ENCODE assay signal across 8 mouse cellular contexts in the genomic region with DNA sequence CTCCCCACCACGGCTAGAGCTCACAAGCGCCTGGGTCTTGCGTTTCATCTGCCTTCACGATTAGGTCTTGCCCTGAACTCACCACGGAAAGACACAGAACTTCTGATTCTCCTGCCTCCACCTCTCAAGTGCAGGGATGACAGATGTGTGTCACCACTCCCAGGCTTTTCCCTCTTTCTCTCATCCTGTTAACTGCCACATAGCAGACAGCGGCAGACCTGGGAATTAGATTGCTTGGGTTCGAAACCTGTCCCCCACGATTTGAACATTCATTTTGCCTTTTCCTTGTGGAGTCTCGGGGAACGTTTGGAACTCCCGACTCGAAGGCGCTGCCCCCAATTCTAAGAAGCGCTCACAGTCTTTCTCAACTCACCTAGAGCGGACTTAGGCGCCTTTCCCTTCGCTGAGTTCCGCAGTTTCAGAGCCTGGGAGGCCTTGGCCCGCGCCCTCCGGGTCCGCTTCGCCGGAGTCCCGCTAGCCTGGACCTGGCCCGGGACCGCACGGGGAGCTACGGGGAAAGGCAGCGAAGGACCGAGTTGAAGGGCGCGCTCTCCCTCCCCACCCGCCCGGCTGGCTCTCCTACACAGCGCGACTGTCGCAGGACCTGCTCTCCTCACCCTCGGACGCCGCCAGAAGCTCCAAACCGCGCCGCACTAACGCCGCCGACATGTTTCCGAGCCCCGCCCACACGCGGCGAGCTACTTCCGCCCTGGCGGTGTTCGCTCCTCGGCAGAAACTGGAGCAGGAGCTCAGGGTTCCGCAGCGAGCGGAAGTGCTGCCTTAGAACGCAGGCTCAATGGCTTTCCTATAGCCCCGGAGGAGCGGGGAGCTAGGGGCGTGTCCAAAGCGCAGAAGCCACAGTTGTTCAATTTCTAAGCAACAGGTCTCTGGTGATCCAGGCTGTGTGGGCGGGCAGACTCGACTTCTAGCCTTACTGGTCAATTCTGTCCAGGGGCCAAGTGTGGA. TPM values are rescaled to one million over a fixed set of nuclear protein-coding genes. Genes with fewer than 3 reads are reported as not detected.
DNase-seq lines count a peak whose midpoint lies in the region; ATAC-seq and TF ChIP-seq lines count a peak whose summit lies in the region.

Gene Rps19bp1 (minus strand): TSS at position 706 of the 966 bp plus-strand sequence.

- TF ChIP-seq POLR2A in ES-Bruce4 (IDR thresholded peaks at IDR 0.05; ENCODE audit: insufficient read depth, low read length): no peak

- H3K4me3 ChIP-seq in ES-Bruce4 (ENCODE audit: low read depth, low read length): peak within 1 kb of the TSS; percentile 82
- H3K4me3 ChIP-seq in forebrain, embryonic 13.5 days: peak within 1 kb of the TSS; percentile 88
- H3K4me3 ChIP-seq in neural tube, embryonic 15.5 days (replicated peaks): peak within 1 kb of the TSS; percentile 77

- peak; percentile 90 for ATAC-seq in forebrain, embryonic 13.5 days
- peak; percentile 88 for ATAC-seq in neural tube, embryonic 15.5 days (ENCODE audit: low FRiP score)

- H3K4me1 ChIP-seq in ES-Bruce4 (ENCODE audit: control insufficient read depth, insufficient read depth, low read length): no peaks in the 10 kb centered on the region
- H3K4me1 ChIP-seq in forebrain, embryonic 13.5 days: peaks cover 23% of the 10 kb centered on the region
- H3K4me1 ChIP-seq in neural tube, embryonic 15.5 days: peaks cover 35% of the 10 kb centered on the region

- no peaks in the 10 kb centered on the region for H3K9me3 ChIP-seq in ES-Bruce4 (replicated peaks; ENCODE audit: control insufficient read depth, insufficient read depth, low read length, poor library complexity, severe bottlenecking)
- H3K9me3 ChIP-seq in forebrain, embryonic 13.5 days (replicated peaks): no peaks in the 10 kb centered on the region
- no peaks in the 10 kb centered on the region for H3K9me3 ChIP-seq in neural tube, embryonic 15.5 days (replicated peaks)

- WGBS in forebrain, embryonic 13.5 days: 2% methylated on average over 66 of the region's 66 CpGs
- WGBS in large intestine, adult 2 months: 1% methylated on average over 66 of the region's 66 CpGs
- 2% methylated on average over 66 of the region's 66 CpGs for WGBS in neural tube, embryonic 15.5 days

- H3K9ac ChIP-seq in ES-Bruce4 (ENCODE audit: low read depth, poor library complexity, severe bottlenecking): peak within 1 kb of the TSS; percentile 88
- H3K9ac ChIP-seq in forebrain, embryonic 13.5 days: peak within 1 kb of the TSS; percentile 86
- peak within 1 kb of the TSS; percentile 78 for H3K9ac ChIP-seq in neural tube, embryonic 15.5 days (replicated peaks)

- H3K36me3 ChIP-seq in ES-Bruce4 (ENCODE audit: control insufficient read depth, insufficient read depth, low read length, poor library complexity, severe bottlenecking): peaks cover 6% of the 10 kb centered on the region
- peaks cover 17% of the 10 kb centered on the region for H3K36me3 ChIP-seq in forebrain, embryonic 13.5 days (ENCODE audit: poor library complexity, severe bottlenecking)
- H3K36me3 ChIP-seq in neural tube, embryonic 15.5 days: peaks cover 14% of the 10 kb centered on the region; the same call in 1 of the 2 replicates

- intact Hi-C loops in heart, postnatal 10 days (cut with DNase I): loop anchor here (5.0 to 10.0 kb wide), 3 partner anchors 319 to 681 kb away; partner anchors contain the start of gene Adsl

- DNase-seq in c-Kit-positive CD71-positive TER-119-positive erythroid progenitor cells, embryonic 14.5 days (ENCODE audit: low spot score): peak; percentile 89
- peak; percentile 90 to 92 for DNase-seq in heart, postnatal 10 days
- no peak for DNase-seq in large intestine, adult 2 months (ENCODE audit: low read depth, low spot score)
- peak; percentile 89 to 91 for DNase-seq in lung, adult 18-20 months
- peak; percentile 90 for DNase-seq in testis, postnatal 14 days (ENCODE audit: low spot score)

- 0 out of 2 replicates have a peak, but pooled peaks have one; percentile 13 for TF ChIP-seq EP300 in ES-Bruce4 (IDR thresholded peaks at IDR 0.05; ENCODE audit: insufficient read depth, low read depth, low read length)

- peak within 1 kb of the TSS; percentile 49 for H3K27ac ChIP-seq in ES-Bruce4 (ENCODE audit: insufficient read depth, low read length)
- peak within 1 kb of the TSS; percentile 51; the same call in 1 of the 2 replicates for H3K27ac ChIP-seq in forebrain, embryonic 13.5 days
- H3K27ac ChIP-seq in neural tube, embryonic 15.5 days (replicated peaks): peak within 1 kb of the TSS; percentile 64

- H3K27me3 ChIP-seq in ES-Bruce4 (ENCODE audit: control insufficient read depth, insufficient read depth, low read length, poor library complexity, severe bottlenecking): no peaks in the 10 kb centered on the region
- 0 out of 2 replicates have a peak, but pooled peaks cover 3% of the 10 kb centered on the region for H3K27me3 ChIP-seq in forebrain, embryonic 13.5 days
- H3K27me3 ChIP-seq in neural tube, embryonic 15.5 days (replicated peaks): no peaks in the 10 kb centered on the region

- TF ChIP-seq CTCF in ES-Bruce4 (IDR thresholded peaks at IDR 0.05; ENCODE audit: low read depth, low read length): no peak

- H3K4me2 ChIP-seq in forebrain, embryonic 13.5 days: peak within 1 kb of the TSS; percentile 85
- H3K4me2 ChIP-seq in neural tube, embryonic 15.5 days: peak within 1 kb of the TSS; percentile 65

RNA-seq across cellular contexts. Expression of gene Rps19bp1, which starts in this region (rescaled TPM):
- polyA plus RNA-seq in ES-Bruce4 (2011; ENCODE audit: insufficient read depth, insufficient read length, low read depth, missing spikeins): 28.1 and 33.2 TPM in 2 replicates
- polyA plus RNA-seq in forebrain, embryonic 13.5 days (2015; fragmentation: Nextera tagmentation; extraction: Ambion mirVana): 62.0 and 63.8 TPM in 2 replicates
- total RNA-seq in heart, postnatal 10 days (2021): 10 to 100 TPM; 20.0 to 24.6 TPM
- polyA plus RNA-seq in large intestine, adult 2 months (2012; rRNA removed): 28.7 TPM in 2 replicates
- polyA plus RNA-seq in neural tube, embryonic 15.5 days (2015; fragmentation: Nextera tagmentation; extraction: Ambion mirVana): 72.6 and 83.9 TPM in 2 replicates
